12 mouse cellular contexts compared by ENCODE assay signal in the genomic region with DNA sequence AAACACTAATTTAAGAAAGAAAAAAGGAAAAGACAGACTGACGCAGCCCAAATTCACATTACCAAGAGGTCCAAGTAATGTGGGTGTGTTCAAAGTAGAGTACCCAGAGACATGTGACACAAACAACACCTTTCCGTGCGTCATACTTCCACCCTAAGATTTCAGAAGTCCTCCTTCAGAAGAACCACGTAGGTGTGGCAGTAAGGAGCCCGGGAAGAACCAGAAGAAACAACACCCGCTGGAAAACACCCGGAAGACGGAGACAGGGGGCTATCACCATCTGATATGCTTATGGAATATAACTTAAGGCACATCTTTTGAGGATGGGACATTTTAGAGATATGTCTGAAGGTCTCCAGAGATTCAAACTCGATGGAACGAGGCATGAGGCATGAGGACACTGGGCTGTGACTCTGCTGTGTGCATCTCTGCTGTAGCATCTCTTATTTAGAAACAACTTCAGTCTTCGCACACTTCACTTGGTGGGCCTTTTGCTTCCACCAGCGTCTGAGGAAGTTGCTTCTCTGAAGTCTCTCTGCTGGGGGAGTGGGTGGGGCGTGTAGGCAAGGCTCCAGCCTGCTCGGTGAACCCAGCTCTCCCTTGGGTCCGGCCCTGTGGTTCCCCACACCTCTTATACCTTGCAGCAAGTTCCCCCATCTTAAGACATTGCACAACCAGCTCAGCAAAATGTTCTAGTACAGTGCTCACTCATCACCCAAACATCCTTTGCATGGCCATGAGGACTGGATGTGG. TPM values are rescaled to one million over a fixed set of nuclear protein-coding genes. Genes with fewer than 3 reads are reported as not detected.
A peak's percentile ranks its signal among the peaks of the same experiment; 100 is the strongest.
DNase-seq lines count a peak whose midpoint lies in the region; ATAC-seq and TF ChIP-seq lines count a peak whose summit lies in the region.
"Had no signal": no experiment of that assay in that cellular context is flagged by ENCODE, and none has a peak within 500 bp of the region (broad histone marks: within the 10 kb centered on the region; RNA-seq: fewer than 3 reads in every experiment).

No protein-coding gene starts in this region.

- DNase-seq in heart, postnatal 14 days, result peak; percentile 12 to 42
- DNase-seq in heart, embryonic 10.5 days (ENCODE audit: low spot score), result no peak
- DNase-seq in G1E (ENCODE audit: low spot score), result no peak
- peak; percentile 51 for DNase-seq in lung, postnatal 14 days
- peak; percentile 63 to 75 for DNase-seq in thymus, adult 18-20 months
- no peak for DNase-seq in limb, embryonic 10.5 days (ENCODE audit: low spot score)
- no peak for DNase-seq in kidney, postnatal 14 days
- DNase-seq: cerebellum, adult 11 months had no signal

- H3K4me2 ChIP-seq in forebrain, embryonic 12.5 days, result no peak overlapping the region
- H3K4me2 ChIP-seq: midbrain, embryonic 15.5 days had no signal

- H3K36me3 ChIP-seq in heart, embryonic 10.5 days, result no peaks in the 10 kb centered on the region; the same call in 1 of the 2 replicates
- H3K36me3 ChIP-seq in G1E (replicated peaks), result peaks cover 59% of the 10 kb centered on the region
- no peaks in the 10 kb centered on the region for H3K36me3 ChIP-seq in limb, embryonic 10.5 days
- no peaks in the 10 kb centered on the region for H3K36me3 ChIP-seq in forebrain, embryonic 12.5 days (replicated peaks)
- H3K36me3 ChIP-seq: hindbrain, embryonic 10.5 days; midbrain, embryonic 15.5 days had no signal

- H3K9me3 ChIP-seq in heart, embryonic 10.5 days, result no peaks in the 10 kb centered on the region
- H3K9me3 ChIP-seq in G1E (replicated peaks), result no peaks in the 10 kb centered on the region
- no peaks in the 10 kb centered on the region for H3K9me3 ChIP-seq in limb, embryonic 10.5 days (replicated peaks)
- peaks cover 6% of the 10 kb centered on the region; the same call in 1 of the 2 replicates for H3K9me3 ChIP-seq in forebrain, embryonic 12.5 days
- H3K9me3 ChIP-seq: midbrain, embryonic 15.5 days had no signal

- H3K27me3 ChIP-seq in heart, embryonic 10.5 days (ENCODE audit: insufficient read depth, poor library complexity, severe bottlenecking), result no peaks in the 10 kb centered on the region
- H3K27me3 ChIP-seq in G1E (ENCODE audit: insufficient read depth, low read length), result no peaks in the 10 kb centered on the region
- H3K27me3 ChIP-seq in limb, embryonic 10.5 days (ENCODE audit: low read depth, poor library complexity, severe bottlenecking), result no peaks in the 10 kb centered on the region
- H3K27me3 ChIP-seq in forebrain, embryonic 12.5 days, result no peaks in the 10 kb centered on the region
- H3K27me3 ChIP-seq: midbrain, embryonic 15.5 days; Patski had no signal

- H3K9ac ChIP-seq in forebrain, embryonic 12.5 days, result no peak overlapping the region
- H3K9ac ChIP-seq: midbrain, embryonic 15.5 days had no signal

- intact Hi-C loops in heart, postnatal 14 days (cut with DNase I), result no loop called here

- no peaks in the 10 kb centered on the region for H3K4me1 ChIP-seq in heart, embryonic 10.5 days
- H3K4me1 ChIP-seq in G1E (ENCODE audit: insufficient read depth, low read depth, low read length), result peaks cover 77% of the 10 kb centered on the region
- peaks cover 8% of the 10 kb centered on the region for H3K4me1 ChIP-seq in limb, embryonic 10.5 days
- H3K4me1 ChIP-seq in forebrain, embryonic 12.5 days, result 0 out of 2 replicates have a peak, but pooled peaks cover 3% of the 10 kb centered on the region
- H3K4me1 ChIP-seq: hindbrain, embryonic 10.5 days; midbrain, embryonic 15.5 days had no signal

- TF ChIP-seq CTCF in G1E (IDR thresholded peaks at IDR 0.05; ENCODE audit: low read depth, low read length), result no peak

- no peak overlapping the region for H3K4me3 ChIP-seq in heart, embryonic 10.5 days
- H3K4me3 ChIP-seq in G1E (ENCODE audit: low read depth, low read length), result peak overlapping the region; percentile 17; the same call in 1 of the 2 replicates
- H3K4me3 ChIP-seq in limb, embryonic 10.5 days, result no peak overlapping the region
- H3K4me3 ChIP-seq in forebrain, embryonic 12.5 days (replicated peaks), result no peak overlapping the region
- H3K4me3 ChIP-seq: hindbrain, embryonic 10.5 days; midbrain, embryonic 15.5 days had no signal

- WGBS in heart, embryonic 10.5 days, result 89% methylated on average over 15 of the region's 15 CpGs
- 92% methylated on average over 15 of the region's 15 CpGs for whole genome bisulfite sequencing in limb, embryonic 10.5 days
- WGBS in forebrain, embryonic 12.5 days, result 95% methylated on average over 15 of the region's 15 CpGs

- no peak overlapping the region for H3K27ac ChIP-seq in heart, embryonic 10.5 days
- H3K27ac ChIP-seq in limb, embryonic 10.5 days, result no peak overlapping the region
- H3K27ac ChIP-seq in forebrain, embryonic 12.5 days, result no peak overlapping the region
- H3K27ac ChIP-seq: hindbrain, embryonic 10.5 days; midbrain, embryonic 15.5 days had no signal

- no peak for ATAC-seq in G1E (ENCODE audit: extremely low read depth, insufficient number of reproducible peaks, low FRiP score, poor library complexity, severe bottlenecking)
- no peak for ATAC-seq in forebrain, embryonic 12.5 days (ENCODE audit: low FRiP score)
- ATAC-seq: midbrain, embryonic 15.5 days; Patski had no signal

RNA-seq across cellular contexts. Expression of a gene that starts 13.7 kb away (rescaled TPM):
- 10 to 100 TPM in 1 of 2 experiments, 1 to 10 TPM in 1; 9.0 to 10.3 TPM for total RNA-seq in heart, postnatal 14 days (2021)
- 7.4 and 12.0 TPM in 2 replicates for polyA plus RNA-seq in heart, embryonic 10.5 days (2016; fragmentation: Nextera tagmentation; extraction: Ambion mirVana)
- total RNA-seq in G1E (2014; fragmentation: Nextera tagmentation) (102 and 173 TPM in 2 replicates), G1E (2017) (56.5 and 72.3 TPM in 2 replicates)
- 21.1 and 33.9 TPM in 2 replicates for polyA plus RNA-seq in G1E (2012)
- 5.6 and 6.7 TPM in 2 replicates for polyA plus RNA-seq in limb, embryonic 10.5 days (2016; fragmentation: Nextera tagmentation; extraction: Ambion mirVana)
- 9.1 and 10.9 TPM in 2 replicates for polyA plus RNA-seq in forebrain, embryonic 12.5 days (2016; fragmentation: Nextera tagmentation; extraction: Ambion mirVana)

RNA-seq across cellular contexts. Expression of a gene that starts 13.9 kb away (rescaled TPM):
- under 1 TPM in 1 of 2 experiments, not detected in 1; 0.34 TPM for total RNA-seq in heart, postnatal 14 days (2021)
- polyA plus RNA-seq in heart, embryonic 10.5 days (2016; fragmentation: Nextera tagmentation; extraction: Ambion mirVana), result 0.18 and 0.38 TPM in 2 replicates
- total RNA-seq in G1E (2014; fragmentation: Nextera tagmentation) (8.7 and 13.8 TPM in 2 replicates), G1E (2017) (1.6 and 2.0 TPM in 2 replicates)
- polyA plus RNA-seq in G1E (2012), result 0.23 and 0.36 TPM in 2 replicates
- polyA plus RNA-seq in limb, embryonic 10.5 days (2016; fragmentation: Nextera tagmentation; extraction: Ambion mirVana), result 0.20 and 0.25 TPM in 2 replicates
- polyA plus RNA-seq in forebrain, embryonic 12.5 days (2016; fragmentation: Nextera tagmentation; extraction: Ambion mirVana), result 0.36 and 0.47 TPM in 2 replicates

Comparison
In these comparisons a context has a peak if more than half of its experiments do, and no peak if none do; other contexts are left out.
1. DNase-seq: peak in heart, postnatal 14 days (2 of 2), lung, postnatal 14 days (single experiment) and thymus, adult 18-20 months (2 of 2); none in heart, embryonic 10.5 days (single experiment), G1E (single experiment), limb, embryonic 10.5 days (single experiment) and kidney, postnatal 14 days (single experiment).